Mouse (Mus musculus) splenic B cell, adult 2 months (primary cell): ENCODE results near the gene Col16a1.

Experiments
- DNase-seq: peaks from one replicate; pipeline ENCODE4 v3.0.0-alpha.2; 2011; ENCODE audit warnings: low read depth, low spot score
- H3K27me3 ChIP-seq: 2 replicates; pipeline ENCODE4 v1.6.1; 2012; ENCODE audit warnings: mild to moderate bottlenecking, low read length, moderate library complexity, mixed read lengths; ENCODE audit not compliant: control insufficient read depth, poor library complexity, insufficient read depth, severe bottlenecking
- H3K36me3 ChIP-seq: 2 replicates; pipeline ENCODE4 v1.6.1; 2012; ENCODE audit warnings: mild to moderate bottlenecking, low read length, moderate library complexity, mixed read lengths; ENCODE audit not compliant: control insufficient read depth, poor library complexity, insufficient read depth, severe bottlenecking

The Col16a1 gene

GRCm38 (mm10) chr4:130121560-130121959, 73.9 kb downstream of the Col16a1 start:
- Histone ChIP-seq H3K36me3 (peaks cover 11% of the 10 kb centered on the region), H3K27me3 (no peaks in the 10 kb centered on the region)
- no peak for DNase-seq

DNA sequence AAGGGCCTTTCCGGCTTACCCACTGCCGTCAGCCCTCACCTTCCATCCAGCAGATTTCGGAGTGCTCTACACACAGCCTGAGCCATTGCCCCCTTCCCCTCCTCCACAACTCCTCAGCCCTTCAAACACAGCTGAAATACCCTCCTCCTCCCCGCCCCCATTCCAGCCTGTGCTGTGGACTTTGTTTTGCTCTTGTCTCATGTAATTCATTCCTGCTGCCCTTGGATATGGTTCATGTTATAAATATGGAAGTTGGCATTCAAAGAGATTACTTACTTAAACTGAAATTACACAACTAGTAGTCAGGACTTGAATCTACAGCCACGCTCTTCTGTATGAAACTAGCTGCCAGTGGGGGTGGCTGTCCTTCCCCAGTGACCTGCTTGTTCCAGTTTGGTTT, 75.4 kb downstream of the Col16a1 start:
- peaks cover 11% of the 10 kb centered on the region for H3K36me3 ChIP-seq
- DNase-seq = no peak

GRCm38 (mm10) chr4:130124110-130124509, 76.5 kb downstream of the Col16a1 start:
- DNase-seq = no peak
- Histone ChIP-seq H3K36me3 (peaks cover 11% of the 10 kb centered on the region), H3K27me3 (no peaks in the 10 kb centered on the region)

More for the DNA sequence above, 75.4 kb downstream of the Col16a1 start:
- H3K27me3 ChIP-seq = no peaks in the 10 kb centered on the region

GRCm38 (mm10) chr4:130125164-130125563, 77.5 kb downstream of the Col16a1 start:
- DNase-seq = no peak
- H3K36me3 ChIP-seq = peaks cover 11% of the 10 kb centered on the region
- H3K27me3 ChIP-seq = no peaks in the 10 kb centered on the region

DNA sequence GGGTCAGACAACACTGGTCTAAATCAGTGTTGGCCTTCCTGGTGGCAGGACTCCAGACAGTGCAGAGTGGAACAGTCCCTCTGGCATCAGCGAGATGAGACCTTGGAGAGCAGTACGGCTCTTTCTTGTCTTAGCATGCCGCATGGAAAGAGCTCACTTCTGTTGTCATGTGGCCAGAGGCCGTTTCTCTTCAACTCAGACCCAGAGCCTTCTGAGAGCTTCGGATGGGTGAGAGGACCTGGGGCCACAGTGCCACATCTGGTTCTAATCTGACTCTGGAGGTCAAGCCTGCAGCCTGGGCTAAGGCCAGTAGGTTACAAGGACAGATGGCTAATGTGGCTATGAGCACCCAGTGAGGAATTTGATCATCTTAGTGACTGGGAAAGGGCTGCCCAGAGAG, 78.3 kb downstream of the Col16a1 start:
- no peak for DNase-seq
- no peaks in the 10 kb centered on the region for H3K27me3 ChIP-seq
- peaks cover 11% of the 10 kb centered on the region for H3K36me3 ChIP-seq

GRCm38 (mm10) chr4:130128907-130129306, 81.3 kb downstream of the Col16a1 start:
- Histone ChIP-seq H3K27me3 (no peaks in the 10 kb centered on the region), H3K36me3 (peaks cover 4% of the 10 kb centered on the region; the same call in 1 of the 2 replicates)
- DNase-seq = no peak

GRCm38 (mm10) chr4:130130082-130130481, 82.4 kb downstream of the Col16a1 start:
- H3K36me3 ChIP-seq = peaks cover 3% of the 10 kb centered on the region; the same call in 1 of the 2 replicates
- DNase-seq = no peak

DNA sequence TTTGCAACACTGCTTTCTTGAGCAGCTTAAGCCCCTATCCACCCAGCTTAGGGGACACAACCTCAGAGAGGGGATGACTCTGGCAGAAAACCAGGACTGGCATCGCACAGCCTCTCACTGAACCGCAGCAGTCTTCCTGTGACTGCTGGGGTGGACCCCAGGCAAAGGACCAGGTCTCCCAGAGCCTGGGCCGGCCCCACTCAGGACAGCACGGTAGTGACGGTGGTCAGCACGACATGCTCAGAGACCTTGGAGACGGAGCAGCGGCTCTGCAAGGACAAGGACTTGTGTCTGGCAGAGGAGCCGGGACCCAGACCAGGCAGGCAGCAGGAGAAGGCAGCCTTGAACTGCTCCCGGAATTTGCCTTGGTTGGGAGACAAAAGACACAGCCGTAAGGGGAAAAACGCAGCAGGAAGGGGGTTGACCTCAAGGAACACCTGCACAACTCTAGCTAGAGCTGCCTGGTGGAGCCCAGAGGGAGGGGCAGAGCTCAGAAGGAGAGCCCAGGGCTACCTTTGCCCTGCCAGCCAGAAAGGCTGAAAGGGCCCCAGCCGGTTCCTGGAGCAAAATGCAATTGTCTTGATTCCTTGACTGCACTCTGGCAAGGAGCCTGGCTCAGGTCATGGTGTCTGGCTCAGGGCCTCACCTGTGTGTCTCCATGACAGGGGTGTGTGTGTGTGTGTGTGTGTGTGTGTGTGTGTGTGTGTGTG, 83.2 kb downstream of the Col16a1 start:
- no peak for DNase-seq
- H3K36me3 ChIP-seq = no peaks in the 10 kb centered on the region; the same call in 1 of the 2 replicates
- H3K27me3 ChIP-seq = no peaks in the 10 kb centered on the region

More at GRCm38 (mm10) chr4:130130082-130130481, 82.4 kb downstream of the Col16a1 start:
- H3K27me3 ChIP-seq = no peaks in the 10 kb centered on the region

DNA sequence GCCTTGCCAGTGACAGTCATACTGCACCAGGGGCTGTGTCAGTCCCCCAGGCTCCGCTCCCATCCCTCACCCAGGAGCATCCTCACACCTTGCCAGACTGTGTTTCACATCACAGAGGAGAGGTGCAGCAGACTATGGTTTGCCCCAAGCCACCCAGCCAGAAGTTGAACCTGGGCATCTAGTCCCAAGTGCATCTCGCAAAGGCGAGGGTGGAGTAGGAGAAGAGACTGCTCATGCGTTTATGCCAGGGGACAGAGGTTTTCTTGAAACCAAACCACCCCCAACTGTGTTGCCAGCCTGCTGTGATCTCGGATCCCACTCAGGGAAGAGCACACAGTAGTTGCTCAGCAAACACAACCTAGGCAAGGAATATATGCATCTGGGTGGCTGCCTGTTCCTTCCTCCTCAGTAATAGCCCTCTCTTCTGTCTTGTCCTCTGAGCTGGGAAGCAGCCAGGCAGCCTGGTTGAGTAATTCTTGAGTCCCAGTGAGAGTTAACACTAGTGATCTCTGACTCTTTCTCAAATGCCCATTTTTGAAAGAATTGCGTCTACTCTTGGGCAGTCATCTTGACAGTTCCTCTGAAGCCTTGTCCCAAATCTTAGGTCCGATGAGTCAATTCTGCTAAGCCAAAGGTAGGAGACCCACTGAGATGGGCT, 83.9 kb downstream of the Col16a1 start:
- Histone ChIP-seq H3K36me3 (no peaks in the 10 kb centered on the region), H3K27me3 (no peaks in the 10 kb centered on the region)
- DNase-seq = no peak

GRCm38 (mm10) chr4:130133399-130133798, 85.8 kb downstream of the Col16a1 start:
- Histone ChIP-seq H3K27me3 (no peaks in the 10 kb centered on the region), H3K36me3 (no peaks in the 10 kb centered on the region)
- DNase-seq = no peak

- no peaks in the 10 kb centered on the region for H3K27me3 ChIP-seq
- H3K36me3 ChIP-seq = no peaks in the 10 kb centered on the region
- peak; percentile 56 for DNase-seq
Measured at GRCm38 (mm10) chr4:130138441-130139213, 91.0 kb downstream of the Col16a1 start.

GRCm38 (mm10) chr4:130139214-130139492, 91.5 kb downstream of the Col16a1 start, which contains the start of gene Hcrtr1:
Gene Hcrtr1 (minus strand): TSS chr4:130139359.
- Histone ChIP-seq H3K27me3 (no peaks in the 10 kb centered on the region), H3K36me3 (no peaks in the 10 kb centered on the region)
- DNase-seq = no peak

- no peak for DNase-seq
- H3K36me3 ChIP-seq = no peaks in the 10 kb centered on the region
- no peaks in the 10 kb centered on the region for H3K27me3 ChIP-seq
Measured at GRCm38 (mm10) chr4:130140992-130141402, 93.4 kb downstream of the Col16a1 start.

DNA sequence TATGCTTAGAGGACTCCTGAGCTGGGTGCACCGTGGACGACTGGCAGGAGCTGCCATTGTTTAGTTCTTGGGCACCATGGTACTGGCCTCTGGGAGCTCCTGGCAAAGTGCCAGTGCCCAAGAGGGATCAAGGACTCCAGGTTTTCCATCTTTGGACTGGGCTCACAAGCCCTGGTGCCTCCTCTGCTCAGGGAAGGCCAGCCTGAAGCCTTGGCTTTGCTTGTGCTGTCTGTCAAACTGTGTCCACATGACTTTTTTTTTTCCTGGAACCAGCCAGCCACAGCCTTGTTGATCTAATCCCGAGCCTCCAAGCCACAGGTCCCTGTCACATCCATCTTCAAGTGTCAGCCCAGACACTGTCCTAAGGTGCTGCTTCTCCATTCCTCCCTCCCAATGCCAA, 94.1 kb downstream of the Col16a1 start:
- no peak for DNase-seq
- Histone ChIP-seq H3K27me3 (no peaks in the 10 kb centered on the region), H3K36me3 (no peaks in the 10 kb centered on the region)

GRCm38 (mm10) chr4:130148405-130148804, 100.8 kb downstream of the Col16a1 start:
- DNase-seq = no peak
- Histone ChIP-seq H3K27me3 (no peaks in the 10 kb centered on the region), H3K36me3 (no peaks in the 10 kb centered on the region)
